Mouse (Mus musculus) erythroblast, embryonic 14.5 days (primary cell): Measurements from ENCODE around the gene Jmjd1c. TPM values are rescaled to one million over a fixed set of nuclear protein-coding genes. Genes with fewer than 3 reads are reported as not detected.
A peak's percentile ranks its signal among the peaks of the same experiment; 100 is the strongest.

ENCODE experiments used
- H3K27me3 ChIP-seq: 2 replicates; pipeline ENCODE4 v1.6.1; 2012; ENCODE audit warnings: inconsistent platforms; ENCODE audit not compliant: control insufficient read depth
- H3K36me3 ChIP-seq: 2 replicates; pipeline ENCODE4 v1.6.1; 2012; ENCODE audit warnings: mild to moderate bottlenecking, inconsistent platforms; ENCODE audit not compliant: control insufficient read depth
- H3K4me1 ChIP-seq: 2 replicates; pipeline ENCODE4 v1.6.1; 2012; ENCODE audit warnings: inconsistent platforms; ENCODE audit not compliant: control insufficient read depth
- H3K4me3 ChIP-seq: replicated peaks from 2 replicates; pipeline ENCODE3; 2012; ENCODE audit warnings: moderate library complexity, mild to moderate bottlenecking, inconsistent platforms
- H3K9me3 ChIP-seq: 2 replicates; pipeline ENCODE4 v1.6.1; 2012; ENCODE audit warnings: low read length, inconsistent platforms, mixed read lengths; ENCODE audit not compliant: control insufficient read depth
- GATA1 ChIP-seq: IDR thresholded peaks from 2 replicates; pipeline ENCODE4 v1.6.1; 2012; ENCODE audit warnings: low read length, inconsistent platforms, mixed read lengths
- TAL1 ChIP-seq: IDR thresholded peaks from 3 replicates; pipeline ENCODE4 v1.6.1; 2012; ENCODE audit warnings: low read length, inconsistent platforms, mixed read lengths
- polyA plus RNA-seq: library from polyadenylated mRNA; stranded (reverse); fragments of >175 nt; gene quantifications from 2 replicates; pipeline ENCODE4 v1.2.3, GENCODE M21; 2012

Gene Jmjd1c
- polyA plus RNA-seq, 1 experiment = 0.09 TPM

- 0 out of 2 replicates have a peak, but pooled peaks cover under 1% of the 10 kb centered on the region for H3K9me3 ChIP-seq
- no peaks in the 10 kb centered on the region for H3K27me3 ChIP-seq
- no peaks in the 10 kb centered on the region for H3K36me3 ChIP-seq
- peaks cover 11% of the 10 kb centered on the region for H3K4me1 ChIP-seq
- no peak for TF ChIP-seq TAL1
- TF ChIP-seq GATA1 = no peak
- H3K4me3 ChIP-seq = no peak overlapping the region
Observed at GRCm38 (mm10) chr10:67082531-67082930, 13.4 kb upstream of the Jmjd1c start.

- no peaks in the 10 kb centered on the region for H3K27me3 ChIP-seq
- no peak overlapping the region for H3K4me3 ChIP-seq
- TF ChIP-seq TAL1 (no peak), GATA1 (no peak)
- H3K36me3 ChIP-seq = no peaks in the 10 kb centered on the region; the same call in 1 of the 2 replicates
- 0 out of 2 replicates have a peak, but pooled peaks cover 3% of the 10 kb centered on the region for H3K9me3 ChIP-seq
- peaks cover 7% of the 10 kb centered on the region for H3K4me1 ChIP-seq
Observed at GRCm38 (mm10) chr10:67083446-67084166, 12.3 kb upstream of the Jmjd1c start.

- H3K9me3 ChIP-seq = 0 out of 2 replicates have a peak, but pooled peaks cover 3% of the 10 kb centered on the region
- no peaks in the 10 kb centered on the region for H3K27me3 ChIP-seq
- no peaks in the 10 kb centered on the region; the same call in 1 of the 2 replicates for H3K36me3 ChIP-seq
- no peaks in the 10 kb centered on the region for H3K4me1 ChIP-seq
- no peak overlapping the region for H3K4me3 ChIP-seq
- TF ChIP-seq TAL1 (no peak), GATA1 (no peak)
Observed at GRCm38 (mm10) chr10:67085124-67085523, 10.8 kb upstream of the Jmjd1c start.

DNA sequence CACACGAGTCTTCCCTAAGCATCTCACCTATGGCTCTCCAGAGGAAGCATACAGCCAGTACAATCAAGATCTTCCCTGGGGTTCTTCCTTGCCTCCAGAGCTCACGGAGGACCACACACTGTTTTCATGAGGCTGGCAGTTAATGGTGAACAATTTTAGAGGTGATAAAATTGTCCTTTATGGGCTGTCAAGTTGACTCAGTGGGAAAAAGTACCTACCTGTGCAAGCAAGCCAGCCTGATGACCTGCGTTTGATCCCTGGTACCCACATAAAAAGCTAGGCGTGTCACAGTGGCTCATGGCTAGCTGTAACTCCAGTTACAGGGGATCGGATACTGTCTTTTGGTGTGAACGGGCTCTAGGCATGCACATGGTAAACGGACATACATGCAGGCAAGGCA, 10.0 kb upstream of the Jmjd1c start:
- TF ChIP-seq GATA1 = no peak
- Histone ChIP-seq H3K27me3 (no peaks in the 10 kb centered on the region), H3K4me3 (no peak overlapping the region), H3K36me3 (no peaks in the 10 kb centered on the region; the same call in 1 of the 2 replicates), H3K9me3 (0 out of 2 replicates have a peak, but pooled peaks cover 3% of the 10 kb centered on the region), H3K4me1 (no peaks in the 10 kb centered on the region)

GRCm38 (mm10) chr10:67087447-67088226, 8.3 kb upstream of the Jmjd1c start:
- H3K4me3 ChIP-seq = no peak overlapping the region
- no peak for TF ChIP-seq GATA1
- TF ChIP-seq TAL1 = no peak
- H3K4me1 ChIP-seq = no peaks in the 10 kb centered on the region
- H3K27me3 ChIP-seq = no peaks in the 10 kb centered on the region
- 0 out of 2 replicates have a peak, but pooled peaks cover 3% of the 10 kb centered on the region for H3K9me3 ChIP-seq
- no peaks in the 10 kb centered on the region; the same call in 1 of the 2 replicates for H3K36me3 ChIP-seq

- Histone ChIP-seq H3K27me3 (no peaks in the 10 kb centered on the region), H3K36me3 (no peaks in the 10 kb centered on the region; the same call in 1 of the 2 replicates), H3K4me3 (no peak overlapping the region), H3K9me3 (0 out of 2 replicates have a peak, but pooled peaks cover 3% of the 10 kb centered on the region), H3K4me1 (0 out of 2 replicates have a peak, but pooled peaks cover under 1% of the 10 kb centered on the region)
- TF ChIP-seq TAL1 (no peak), GATA1 (no peak)
Observed at GRCm38 (mm10) chr10:67090611-67091010, 5.3 kb upstream of the Jmjd1c start.

DNA sequence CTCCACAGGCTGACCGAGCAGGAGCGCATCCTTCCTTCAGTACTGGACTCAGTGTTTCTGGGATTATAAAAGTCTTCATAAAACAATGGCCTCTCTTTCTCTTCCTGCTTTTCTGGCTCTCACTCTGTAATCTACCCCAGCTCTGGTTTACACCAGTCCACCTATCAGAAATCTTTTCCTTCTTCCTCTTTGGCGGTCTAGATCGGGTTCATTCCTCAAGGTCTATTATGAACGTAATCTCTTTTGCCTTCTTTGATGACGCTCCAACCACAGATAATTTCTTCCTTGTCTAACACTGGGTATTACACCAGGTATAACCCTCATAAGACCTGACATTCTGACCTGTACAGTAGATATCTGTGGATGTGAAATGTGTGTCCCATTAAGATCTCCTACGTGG, 1.0 kb upstream of the Jmjd1c start:
- Histone ChIP-seq H3K27me3 (peaks cover 4% of the 10 kb centered on the region), H3K4me1 (peaks cover 32% of the 10 kb centered on the region), H3K36me3 (no peaks in the 10 kb centered on the region), H3K4me3 (no peak overlapping the region), H3K9me3 (no peaks in the 10 kb centered on the region)
- TF ChIP-seq GATA1 (no peak), TAL1 (no peak)

DNA sequence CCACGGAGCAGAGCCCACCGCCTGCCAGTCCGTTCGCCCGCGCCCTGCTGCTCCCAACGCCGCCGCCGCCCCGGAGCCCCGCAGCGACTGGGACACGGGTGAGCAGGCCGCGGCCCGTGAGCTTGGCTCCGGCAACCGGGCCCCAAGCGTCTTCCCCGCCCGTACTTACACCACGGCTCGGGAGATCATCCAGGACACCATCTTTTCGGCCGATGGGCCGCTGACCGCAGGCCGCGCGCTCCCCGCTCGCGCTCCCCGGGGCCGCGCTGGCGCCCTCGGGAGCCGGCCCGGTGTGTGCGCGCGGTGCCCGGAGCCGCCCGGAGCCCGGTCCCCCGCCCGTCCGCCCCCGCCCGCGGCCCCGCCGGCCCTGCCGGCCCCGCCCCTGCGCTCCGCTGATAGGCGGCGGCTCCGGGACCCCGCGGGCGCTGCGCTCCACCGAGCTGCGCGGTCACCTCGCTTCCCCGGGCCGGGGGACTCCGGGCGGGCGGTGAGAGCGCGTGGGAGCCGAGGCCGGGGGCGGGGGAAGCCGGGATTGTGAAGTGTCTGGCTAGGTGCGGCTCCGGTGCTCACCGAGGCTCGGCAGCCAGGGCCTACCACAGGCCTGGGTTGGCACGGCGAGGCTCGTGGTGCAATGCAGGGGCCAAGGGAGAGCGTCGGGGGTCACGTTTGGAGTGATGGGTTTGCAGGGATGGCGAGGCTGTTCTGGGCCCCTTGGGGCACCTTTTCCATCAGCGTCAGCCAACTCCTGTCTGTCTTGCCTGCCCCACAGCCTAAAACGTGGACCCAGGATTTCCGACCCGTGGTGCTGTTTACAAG, 904 bp downstream of the Jmjd1c start, which contains the start of gene Reep3:
TSS of gene Reep3 (minus strand) at position 325 of the 816 bp plus-strand sequence.
- no peak for TF ChIP-seq GATA1
- no peak for TF ChIP-seq TAL1
- peaks cover 4% of the 10 kb centered on the region for H3K27me3 ChIP-seq
- H3K36me3 ChIP-seq = no peaks in the 10 kb centered on the region
- no peaks in the 10 kb centered on the region for H3K9me3 ChIP-seq
- H3K4me1 ChIP-seq = peaks cover 35% of the 10 kb centered on the region
- H3K4me3 ChIP-seq = peak within 1 kb of the TSS; percentile 84
